Mouse (Mus musculus) adrenal gland, adult (tissue): ENCODE measurements at regions not wholly inside any gene's neighbourhood (a gene's known extent, or its start where the extent isn't known, plus 50 kb on each side); places are given as distances from the start of the nearest gene placed in this dataset.

Experiments used
- DNase-seq, 2 experiments: peaks; one replicate each; pipeline ENCODE4 v3.0.0; 2022 to 2023; ENCODE audit warnings: low spot score in 1 of 2; ENCODE audit not compliant: inconsistent age in 2 of 2

DNA sequence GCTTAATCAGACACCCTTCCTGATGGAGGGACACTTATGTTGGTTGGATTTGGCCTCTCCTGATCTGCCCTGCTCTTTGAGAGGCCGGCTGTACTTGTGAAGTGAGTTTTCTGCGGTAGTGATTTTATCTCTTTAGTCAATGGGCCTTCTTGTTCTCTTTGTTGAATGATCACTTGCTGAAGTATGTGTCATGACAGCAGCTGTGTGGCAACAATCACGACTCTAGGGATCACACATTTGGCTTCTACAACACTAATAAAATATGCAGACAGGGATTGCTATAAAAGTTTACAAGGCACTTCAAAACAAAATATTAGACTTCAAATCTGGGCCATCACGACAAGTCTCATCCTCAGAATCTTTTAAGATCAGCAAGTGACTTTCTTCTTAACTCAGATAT is 57.8 kb upstream of the Rbms1 start:
- DNase-seq: no peak

DNA sequence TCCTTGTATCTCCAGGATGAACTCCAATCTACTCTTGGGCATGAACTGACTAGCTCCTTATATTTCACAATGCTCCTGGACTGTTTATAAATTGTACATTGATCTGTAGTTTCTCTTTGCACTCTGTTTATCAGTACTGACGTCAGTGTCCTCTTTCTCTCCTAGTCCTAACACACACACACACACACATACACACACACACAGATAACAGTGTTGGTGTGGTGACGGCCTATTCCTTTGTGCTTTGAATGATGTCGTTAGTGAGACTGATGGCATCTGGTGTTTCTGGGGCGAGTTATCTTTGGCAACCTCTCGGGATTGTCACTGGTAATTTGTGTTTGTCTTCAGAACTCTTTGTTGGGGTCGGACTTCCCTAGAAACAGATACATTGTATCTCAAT is 50.0 kb upstream of the Rbms1 start:
- no peak for DNase-seq
